Mouse (Mus musculus) bone marrow macrophage, adult 2 months (primary cell): ENCODE results near the gene Gm7945.
"Not testable (repeated sequence)": the region's sequence is repeated elsewhere in the genome, so short reads cannot be mapped to it uniquely, and the experiment has no call there.

ENCODE experiments used
- CTCF ChIP-seq: IDR thresholded peaks from 2 replicates; pipeline ENCODE4 v1.5.1; 2012; ENCODE audit warnings: low read depth, mild to moderate bottlenecking, low read length, moderate library complexity
- POLR2A ChIP-seq: IDR thresholded peaks from 2 replicates; pipeline ENCODE4 v1.6.1; 2012; ENCODE audit warnings: mild to moderate bottlenecking, low read depth, low read length, borderline replicate concordance

GRCm38 (mm10) chr14:41425393-41426075, 39.4 kb upstream of the Gm7945 start:
- not testable (repeated sequence) for TF ChIP-seq CTCF, POLR2A
